8 mouse cellular contexts compared by ENCODE assay signal in genomic region chr2:160367448-160368208, GRCm38 (mm10). TPM values are rescaled to one million over a fixed set of nuclear protein-coding genes. Genes with fewer than 3 reads are reported as not detected.
DNase-seq lines count a peak whose midpoint lies in the region; ATAC-seq and TF ChIP-seq lines count a peak whose summit lies in the region.

No protein-coding gene starts in this region.

- peak overlapping the region; percentile 29 for H3K9ac ChIP-seq in embryonic facial prominence, embryonic 15.5 days
- peak overlapping the region; percentile 77 for H3K9ac ChIP-seq in kidney, embryonic 16.5 days (replicated peaks; ENCODE audit: low read length)

- WGBS in bone marrow, adult 2 months = 2% methylated on average over 45 of the region's 45 CpGs
- 0% methylated on average over 45 of the region's 45 CpGs for WGBS in embryonic facial prominence, embryonic 15.5 days
- 1% methylated on average over 45 of the region's 45 CpGs for WGBS in heart, embryonic 10.5 days
- WGBS in kidney, embryonic 16.5 days = under 1% methylated on average over 45 of the region's 45 CpGs

- H3K27ac ChIP-seq in bone marrow, adult 2 months (ENCODE audit: control insufficient read depth, insufficient read depth, low read depth, low read length, poor library complexity) = peak overlapping the region; percentile 27; the same call in 1 of the 2 replicates
- peak overlapping the region; percentile 93 for H3K27ac ChIP-seq in embryonic facial prominence, embryonic 15.5 days (replicated peaks)
- peak overlapping the region; percentile 87 for H3K27ac ChIP-seq in heart, embryonic 10.5 days
- H3K27ac ChIP-seq in kidney, embryonic 16.5 days (ENCODE audit: low read length) = peak overlapping the region; percentile 81

- TF ChIP-seq CTCF in bone marrow, adult 2 months (IDR thresholded peaks at IDR 0.05; ENCODE audit: control insufficient read depth, insufficient read depth, low read length) = peak; percentile 71

- TF ChIP-seq POLR2A in bone marrow, adult 2 months (IDR thresholded peaks at IDR 0.05; ENCODE audit: borderline replicate concordance, control insufficient read depth, low read depth, low read length) = no peak

- H3K4me1 ChIP-seq in bone marrow, adult 2 months (ENCODE audit: control insufficient read depth, insufficient read depth, low read length) = no peaks in the 10 kb centered on the region
- H3K4me1 ChIP-seq in embryonic facial prominence, embryonic 15.5 days = peaks cover 47% of the 10 kb centered on the region
- H3K4me1 ChIP-seq in heart, embryonic 10.5 days = peaks cover 46% of the 10 kb centered on the region
- peaks cover 34% of the 10 kb centered on the region for H3K4me1 ChIP-seq in kidney, embryonic 16.5 days (ENCODE audit: insufficient read depth, low read length)

- peak; percentile 83 for DNase-seq in 3T3-L1 (ENCODE audit: low read depth, low spot score)
- DNase-seq in heart, embryonic 10.5 days (ENCODE audit: low spot score) = peak; percentile 91
- peak; percentile 79 for DNase-seq in liver
- peak; percentile 65 to 81 for DNase-seq in spleen, postnatal 4 days (ENCODE audit: low spot score in 2 of 2)

- ATAC-seq in embryonic facial prominence, embryonic 15.5 days (ENCODE audit: insufficient number of reproducible peaks, low FRiP score, low TSS enrichment, low read depth) = peak; percentile 58
- ATAC-seq in kidney, embryonic 16.5 days (ENCODE audit: low FRiP score, low TSS enrichment) = peak; percentile 65
- ATAC-seq in monocyte, adult 5-6 weeks (replicated peaks; ENCODE audit: insufficient number of reproducible peaks, low FRiP score, low TSS enrichment, poor library complexity, severe bottlenecking) = peak; percentile 47

- peaks cover 56% of the 10 kb centered on the region for H3K27me3 ChIP-seq in embryonic facial prominence, embryonic 15.5 days
- H3K27me3 ChIP-seq in heart, embryonic 10.5 days (ENCODE audit: insufficient read depth, poor library complexity, severe bottlenecking) = peaks cover 84% of the 10 kb centered on the region
- H3K27me3 ChIP-seq in kidney, embryonic 16.5 days (ENCODE audit: insufficient read depth, low read length) = peaks cover 65% of the 10 kb centered on the region

- peak overlapping the region; percentile 94 for H3K4me2 ChIP-seq in embryonic facial prominence, embryonic 15.5 days (replicated peaks)
- peak overlapping the region; percentile 99 for H3K4me2 ChIP-seq in kidney, embryonic 16.5 days (replicated peaks; ENCODE audit: low read depth, low read length)

- H3K4me3 ChIP-seq in bone marrow, adult 2 months (replicated peaks; ENCODE audit: control insufficient read depth, low read depth, low read length) = peak overlapping the region; percentile 32
- H3K4me3 ChIP-seq in embryonic facial prominence, embryonic 15.5 days (replicated peaks) = peak overlapping the region; percentile 54
- peak overlapping the region; percentile 71 for H3K4me3 ChIP-seq in heart, embryonic 10.5 days
- peak overlapping the region; percentile 58 for H3K4me3 ChIP-seq in kidney, embryonic 16.5 days (ENCODE audit: low read length)

- no peaks in the 10 kb centered on the region; the same call in 1 of the 2 replicates for H3K36me3 ChIP-seq in embryonic facial prominence, embryonic 15.5 days
- H3K36me3 ChIP-seq in heart, embryonic 10.5 days = no peaks in the 10 kb centered on the region
- H3K36me3 ChIP-seq in kidney, embryonic 16.5 days (ENCODE audit: insufficient read depth, low read length) = no peaks in the 10 kb centered on the region

- H3K9me3 ChIP-seq in embryonic facial prominence, embryonic 15.5 days (replicated peaks) = no peaks in the 10 kb centered on the region
- H3K9me3 ChIP-seq in heart, embryonic 10.5 days = no peaks in the 10 kb centered on the region
- no peaks in the 10 kb centered on the region for H3K9me3 ChIP-seq in kidney, embryonic 16.5 days (ENCODE audit: low read length)

RNA-seq across cellular contexts. Expression of gene Mafb, which starts 0.8 kb away (rescaled TPM):
- polyA plus RNA-seq in bone marrow, adult 2 months (2011; ENCODE audit: insufficient read depth, insufficient read length, low replicate concordance, missing spikeins) = 12.0 and 15.0 TPM in 2 replicates
- 40.0 and 42.5 TPM in 2 replicates for polyA plus RNA-seq in embryonic facial prominence, embryonic 15.5 days (2015; fragmentation: Nextera tagmentation; extraction: Ambion mirVana)
- polyA plus RNA-seq in heart, embryonic 10.5 days (2016; fragmentation: Nextera tagmentation; extraction: Ambion mirVana) = 4.6 and 5.5 TPM in 2 replicates
- polyA plus RNA-seq in kidney, embryonic 16.5 days (2015; fragmentation: Nextera tagmentation; extraction: Ambion mirVana) = 31.4 and 35.8 TPM in 2 replicates
- 12.9 to 19.7 TPM (median 18.0 TPM) in 3 replicates for total RNA-seq in monocyte, adult 5-6 weeks (2017)

RNA-seq across cellular contexts. Expression of gene Gm826, which starts 33.7 kb away (rescaled TPM):
- not detected in 2 replicates for polyA plus RNA-seq in bone marrow, adult 2 months (2011; ENCODE audit: insufficient read depth, insufficient read length, low replicate concordance, missing spikeins)
- polyA plus RNA-seq in embryonic facial prominence, embryonic 15.5 days (2015; fragmentation: Nextera tagmentation; extraction: Ambion mirVana) = 0.91 and 0.96 TPM in 2 replicates
- 23.5 and 40.2 TPM in 2 replicates for polyA plus RNA-seq in heart, embryonic 10.5 days (2016; fragmentation: Nextera tagmentation; extraction: Ambion mirVana)
- polyA plus RNA-seq in kidney, embryonic 16.5 days (2015; fragmentation: Nextera tagmentation; extraction: Ambion mirVana) = 0.67 and 0.91 TPM in 2 replicates
- 0.87 TPM in 1 of 3 replicates, not detected in the others for total RNA-seq in monocyte, adult 5-6 weeks (2017)

Comparison
In these comparisons a context has a peak if more than half of its experiments do, and no peak if none do; other contexts are left out.
1. Peak in every context shown above with its lines: DNase-seq, ATAC-seq, H3K4me3 ChIP-seq and H3K27ac ChIP-seq.
2. H3K27ac ChIP-seq: peak in every context shown above with its lines; median percentile 93 in embryonic facial prominence, embryonic 15.5 days; 87 in heart, embryonic 10.5 days; 81 in kidney, embryonic 16.5 days; 27 in bone marrow, adult 2 months.
3. RNA of gene Gm826, which starts 33.7 kb away (polyA plus RNA-seq): 23.5 to 40.2 TPM in heart, embryonic 10.5 days; 0.67 to 0.91 TPM in kidney, embryonic 16.5 days, 0.91 to 0.96 TPM in embryonic facial prominence, embryonic 15.5 days and not detected in bone marrow, adult 2 months; every median in the first group is over 10 times any median in the second.